Mouse (Mus musculus): ENCODE data around the gene Wdr66. TPM values are rescaled to one million over a fixed set of nuclear protein-coding genes. Genes with fewer than 3 reads are reported as not detected.
A peak's percentile ranks its signal among the peaks of the same experiment; 100 is the strongest.

Wdr66 gene
- total and polyA plus RNA-seq, 3 experiments: 0.21 to 0.34 (median 0.21) TPM

- dilution Hi-C loops (cut with MboI; ENCODE audit: extremely low pct_ligation_motif_present, extremely low pct_unique_long_range_greater_than_20kb, low sequenced_read_pairs) (no loop called here), in situ Hi-C loops (cut with MboI; ENCODE audit: low pct_ligation_motif_present, low pct_unique_long_range_greater_than_20kb, low sequenced_read_pairs) (no loop called here)
- H3K27ac ChIP-seq (ENCODE audit: insufficient read depth, low read depth): no peak overlapping the region
- 0 out of 2 replicates have a peak overlapping the region, but pooled peaks have one; percentile 22 for H3K9ac ChIP-seq (ENCODE audit: insufficient read depth, low read depth)
- no peaks in the 10 kb centered on the region for H3K36me3 ChIP-seq (replicated peaks in 1 of 2; ENCODE audit: control insufficient read depth in 1 of 2, insufficient read depth in 1 of 2, low read length in 1 of 2)
- DNase-seq (ENCODE audit: extremely low read depth): peak; percentile 31
- peaks cover 3 to 34% of the 10 kb centered on the region in 2 experiments for H3K4me1 ChIP-seq (ENCODE audit: control insufficient read depth in 1 of 2, insufficient read depth in 2 of 2)
- H3K27me3 ChIP-seq (replicated peaks): no peaks in the 10 kb centered on the region
- peak overlapping the region in 2 of 3 experiments; percentile 2 to 9 for H3K4me3 ChIP-seq (replicated peaks in 1 of 3; ENCODE audit: low read depth in 2 of 3, low read length in 2 of 3, poor library complexity in 1 of 3)
- no peaks in the 10 kb centered on the region for H3K79me2 ChIP-seq (replicated peaks; ENCODE audit: control insufficient read depth, extremely low read depth, insufficient read depth, poor library complexity, severe bottlenecking)
- H3K4me2 ChIP-seq (ENCODE audit: insufficient read depth, low read depth, poor library complexity, severe bottlenecking): peak overlapping the region; percentile 47; the same call in 1 of the 2 replicates
- TF ChIP-seq NRF1 (IDR thresholded peaks at IDR 0.05; ENCODE audit: low read depth, low read length) (no peak), GABPA (IDR thresholded peaks at IDR 0.05; ENCODE audit: insufficient replicate concordance, low read depth, low read length) (no peak), SIN3A (IDR thresholded peaks at IDR 0.05; ENCODE audit: low read length) (0 out of 2 replicates have a peak, but pooled peaks have one; percentile 25), EP300 (IDR thresholded peaks at IDR 0.05; ENCODE audit: low read length) (peak; percentile 43), ELF1 (IDR thresholded peaks at IDR 0.05; ENCODE audit: low read depth, low read length) (no peak), CHD2 (IDR thresholded peaks at IDR 0.05; ENCODE audit: low read length) (peak; percentile 51; the same call in 1 of the 2 replicates), NELFE (IDR thresholded peaks at IDR 0.05; ENCODE audit: low read depth, low read length) (no peak), ETS1 (conservative IDR thresholded peaks at IDR 0.05; ENCODE audit: low read depth, low read length) (peak; percentile 19; the same call in 1 of the 2 replicates), MAFK (IDR thresholded peaks at IDR 0.05; ENCODE audit: insufficient replicate concordance, low read length) (no peak)
- H3K9me3 ChIP-seq (replicated peaks; ENCODE audit: low read length): peaks cover 7% of the 10 kb centered on the region
Measured at GRCm38 (mm10) chr5:123317992-123318391, 66.1 kb downstream of the Wdr66 start.

GRCm38 (mm10) chr5:123320136-123320535, 68.2 kb downstream of the Wdr66 start:
- Histone ChIP-seq H3K9ac (ENCODE audit: insufficient read depth, low read depth) (no peak overlapping the region), H3K27me3 (replicated peaks) (peaks cover 4% of the 10 kb centered on the region), H3K79me2 (replicated peaks; ENCODE audit: control insufficient read depth, extremely low read depth, insufficient read depth, poor library complexity, severe bottlenecking) (no peaks in the 10 kb centered on the region), H3K4me1 (ENCODE audit: control insufficient read depth in 1 of 2, insufficient read depth in 2 of 2) (peaks cover 5 to 26% of the 10 kb centered on the region in 2 experiments; a peak in 3 of 4 replicates), H3K27ac (ENCODE audit: insufficient read depth, low read depth) (no peak overlapping the region), H3K9me3 (replicated peaks; ENCODE audit: low read length) (peaks cover 7% of the 10 kb centered on the region), H3K4me3 (replicated peaks in 1 of 3; ENCODE audit: low read depth in 2 of 3, low read length in 2 of 3, poor library complexity in 1 of 3) (no peak overlapping the region), H3K4me2 (ENCODE audit: insufficient read depth, low read depth, poor library complexity, severe bottlenecking) (no peak overlapping the region), H3K36me3 (replicated peaks in 1 of 2; ENCODE audit: control insufficient read depth in 1 of 2, insufficient read depth in 1 of 2, low read length in 1 of 2) (no peaks in the 10 kb centered on the region)
- dilution Hi-C loops (cut with MboI; ENCODE audit: extremely low pct_ligation_motif_present, extremely low pct_unique_long_range_greater_than_20kb, low sequenced_read_pairs) (no loop called here), in situ Hi-C loops (cut with MboI; ENCODE audit: low pct_ligation_motif_present, low pct_unique_long_range_greater_than_20kb, low sequenced_read_pairs) (no loop called here)
- DNase-seq (ENCODE audit: extremely low read depth): no peak
- no peak for TF ChIP-seq USF2 (conservative IDR thresholded peaks at IDR 0.05; ENCODE audit: low read depth, low read length)
- TF ChIP-seq CTCF (conservative IDR thresholded peaks at IDR 0.05 in 1 of 2, IDR thresholded peaks at IDR 0.05 in 1 of 2; ENCODE audit: low read depth in 2 of 2, low read length in 2 of 2): peak; percentile 12 to 34; a peak in 2 of 4 replicates
- no peak for TF ChIP-seq NELFE (IDR thresholded peaks at IDR 0.05; ENCODE audit: low read depth, low read length)
- TF ChIP-seq JUN (IDR thresholded peaks at IDR 0.05; ENCODE audit: insufficient read depth, low read depth, low read length): no peak

GRCm38 (mm10) chr5:123324242-123324641, 72.3 kb downstream of the Wdr66 start:
- Histone ChIP-seq H3K79me2 (replicated peaks; ENCODE audit: control insufficient read depth, extremely low read depth, insufficient read depth, poor library complexity, severe bottlenecking) (no peaks in the 10 kb centered on the region), H3K4me2 (ENCODE audit: insufficient read depth, low read depth, poor library complexity, severe bottlenecking) (peak overlapping the region; percentile 0; the same call in 1 of the 2 replicates), H3K27ac (ENCODE audit: insufficient read depth, low read depth) (no peak overlapping the region), H3K4me3 (replicated peaks in 1 of 3; ENCODE audit: low read depth in 2 of 3, low read length in 2 of 3, poor library complexity in 1 of 3) (no peak overlapping the region), H3K4me1 (ENCODE audit: control insufficient read depth in 1 of 2, insufficient read depth in 2 of 2) (peaks cover 11 to 37% of the 10 kb centered on the region in 2 experiments), H3K36me3 (replicated peaks in 1 of 2; ENCODE audit: control insufficient read depth in 1 of 2, insufficient read depth in 1 of 2, low read length in 1 of 2) (no peaks in the 10 kb centered on the region), H3K27me3 (replicated peaks) (peaks cover 6% of the 10 kb centered on the region), H3K9me3 (replicated peaks; ENCODE audit: low read length) (peaks cover 7% of the 10 kb centered on the region), H3K9ac (ENCODE audit: insufficient read depth, low read depth) (no peak overlapping the region)
- in situ Hi-C loops (cut with MboI; ENCODE audit: low pct_ligation_motif_present, low pct_unique_long_range_greater_than_20kb, low sequenced_read_pairs) (no loop called here), dilution Hi-C loops (cut with MboI; ENCODE audit: extremely low pct_ligation_motif_present, extremely low pct_unique_long_range_greater_than_20kb, low sequenced_read_pairs) (no loop called here)
- peak; percentile 34 for DNase-seq (ENCODE audit: extremely low read depth)
- TF ChIP-seq MAX (IDR thresholded peaks at IDR 0.05; ENCODE audit: low read length) (0 out of 2 replicates have a peak, but pooled peaks have one; percentile 43), TBP (conservative IDR thresholded peaks at IDR 0.05; ENCODE audit: low read depth, low read length) (no peak), ZC3H11A (IDR thresholded peaks at IDR 0.05; ENCODE audit: low read depth, low read length) (no peak), ELF1 (IDR thresholded peaks at IDR 0.05; ENCODE audit: low read depth, low read length) (no peak), RAD21 (IDR thresholded peaks at IDR 0.05; ENCODE audit: low read depth, low read length) (no peak)

Data from CH12.LX (cell line).